Mouse (Mus musculus) spleen, adult 2 months (tissue): ENCODE data around the gene Espn.

ENCODE experiments used
- CTCF ChIP-seq: fragments of 200-500 bp; IDR thresholded peaks from 2 replicates; pipeline ENCODE4 v1.5.1; 2011; ENCODE audit warnings: mild to moderate bottlenecking, inconsistent platforms; ENCODE audit not compliant: insufficient read depth, insufficient read length, insufficient replicate concordance; ENCODE audit errors: extremely low read depth
- POLR2A ChIP-seq: fragments of 200-500 bp; IDR thresholded peaks from 2 replicates; pipeline ENCODE4 v1.6.1; 2011; ENCODE audit warnings: low read depth, low read length, inconsistent platforms

- TF ChIP-seq POLR2A: no peak
- TF ChIP-seq CTCF: no peak
These were observed 77.6 kb downstream of the Espn start for GRCm38 (mm10) chr4:152074548-152074947.
